Mouse (Mus musculus): ENCODE results near the gene Stard13. TPM values are rescaled to one million over a fixed set of nuclear protein-coding genes. Genes with fewer than 3 reads are reported as not detected.
A peak's percentile ranks its signal among the peaks of the same experiment; 100 is the strongest.

The Stard13 gene
- polyA plus RNA-seq, 1 experiment from 2014 or later, result 9.0 TPM

- ATAC-seq (ENCODE audit: insufficient number of reproducible peaks, low FRiP score, low TSS enrichment, low read depth), result no peak
- Histone ChIP-seq H3K27ac (replicated peaks) (no peak overlapping the region), H3K9me3 (replicated peaks) (no peaks in the 10 kb centered on the region), H3K36me3 (no peaks in the 10 kb centered on the region), H3K27me3 (no peaks in the 10 kb centered on the region), H3K4me1 (peaks cover 12% of the 10 kb centered on the region), H3K4me2 (replicated peaks) (no peak overlapping the region), H3K9ac (no peak overlapping the region), H3K4me3 (replicated peaks) (no peak overlapping the region)
- 52% methylated on average over 9 of the region's 9 CpGs for WGBS
Measured at GRCm38 (mm10) chr5:151112743-151113142, 120.9 kb downstream of the Stard13 start.

GRCm38 (mm10) chr5:151111080-151111871, 122.4 kb downstream of the Stard13 start:
- Histone ChIP-seq H3K36me3 (no peaks in the 10 kb centered on the region), H3K27ac (replicated peaks) (no peak overlapping the region), H3K4me3 (replicated peaks) (no peak overlapping the region), H3K9me3 (replicated peaks) (no peaks in the 10 kb centered on the region), H3K4me1 (peaks cover 12% of the 10 kb centered on the region), H3K27me3 (no peaks in the 10 kb centered on the region), H3K9ac (no peak overlapping the region), H3K4me2 (replicated peaks) (no peak overlapping the region)
- WGBS, result 79% methylated on average over 7 of the region's 7 CpGs
- no peak for ATAC-seq (ENCODE audit: insufficient number of reproducible peaks, low FRiP score, low TSS enrichment, low read depth)

DNA sequence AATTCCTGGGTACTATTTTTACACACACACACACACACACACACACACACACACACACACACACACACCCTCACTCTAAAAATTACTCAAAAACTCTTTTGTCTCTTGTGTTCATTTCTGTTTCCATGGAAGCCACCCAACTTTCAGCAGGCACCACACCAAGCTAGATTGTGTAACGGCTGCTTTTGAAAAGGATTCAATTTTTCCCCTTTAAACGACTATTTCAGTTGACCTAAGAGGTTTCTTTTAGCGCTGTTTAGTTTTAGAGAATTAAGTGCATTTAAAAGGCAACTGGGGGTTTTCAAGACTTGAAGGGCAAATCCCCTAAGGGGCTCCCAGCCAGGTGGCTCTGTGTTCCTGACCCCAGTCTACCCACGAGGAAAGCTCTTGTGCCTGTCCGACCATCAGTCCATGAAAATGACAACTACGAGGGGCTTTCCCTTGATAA, 123.2 kb downstream of the Stard13 start:
- no peaks in the 10 kb centered on the region for H3K27me3 ChIP-seq
- no peak for ATAC-seq (ENCODE audit: insufficient number of reproducible peaks, low FRiP score, low TSS enrichment, low read depth)
- H3K36me3 ChIP-seq, result no peaks in the 10 kb centered on the region
- H3K27ac ChIP-seq (replicated peaks), result peak overlapping the region; percentile 39; the same call in 1 of the 2 replicates
- WGBS, result 23% methylated on average over 6 of the region's 6 CpGs
- peaks cover 12% of the 10 kb centered on the region for H3K4me1 ChIP-seq
- H3K9ac ChIP-seq, result no peak overlapping the region
- no peaks in the 10 kb centered on the region for H3K9me3 ChIP-seq (replicated peaks)
- H3K4me2 ChIP-seq (replicated peaks), result no peak overlapping the region
- no peak overlapping the region for H3K4me3 ChIP-seq (replicated peaks)

DNA sequence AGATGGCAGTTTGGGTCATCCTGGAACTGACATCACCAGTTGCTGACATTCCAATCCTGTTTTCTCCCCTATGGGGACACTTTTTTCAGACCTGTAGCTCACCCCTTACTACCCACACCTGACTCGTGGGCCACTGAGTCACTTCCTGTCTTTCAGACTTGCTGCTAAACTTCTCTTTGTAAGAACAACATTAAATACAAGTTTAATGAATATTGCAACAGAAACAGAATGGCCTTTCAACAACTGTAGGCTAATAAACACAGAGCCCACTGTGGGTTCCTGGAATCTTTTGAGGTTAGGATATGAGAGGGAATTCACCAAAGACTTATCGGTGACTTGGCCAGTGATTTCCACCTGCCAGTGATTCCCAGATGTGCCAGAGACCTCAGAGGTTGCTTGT, 123.8 kb downstream of the Stard13 start:
- Histone ChIP-seq H3K4me3 (replicated peaks) (no peak overlapping the region), H3K4me1 (peaks cover 12% of the 10 kb centered on the region), H3K27me3 (no peaks in the 10 kb centered on the region), H3K36me3 (no peaks in the 10 kb centered on the region), H3K27ac (replicated peaks) (0 out of 2 replicates have a peak overlapping the region, but pooled peaks have one; percentile 25), H3K4me2 (replicated peaks) (no peak overlapping the region), H3K9me3 (replicated peaks) (no peaks in the 10 kb centered on the region), H3K9ac (no peak overlapping the region)
- 50% methylated on average over 2 of the region's 2 CpGs for WGBS
- no peak for ATAC-seq (ENCODE audit: insufficient number of reproducible peaks, low FRiP score, low TSS enrichment, low read depth)

DNA sequence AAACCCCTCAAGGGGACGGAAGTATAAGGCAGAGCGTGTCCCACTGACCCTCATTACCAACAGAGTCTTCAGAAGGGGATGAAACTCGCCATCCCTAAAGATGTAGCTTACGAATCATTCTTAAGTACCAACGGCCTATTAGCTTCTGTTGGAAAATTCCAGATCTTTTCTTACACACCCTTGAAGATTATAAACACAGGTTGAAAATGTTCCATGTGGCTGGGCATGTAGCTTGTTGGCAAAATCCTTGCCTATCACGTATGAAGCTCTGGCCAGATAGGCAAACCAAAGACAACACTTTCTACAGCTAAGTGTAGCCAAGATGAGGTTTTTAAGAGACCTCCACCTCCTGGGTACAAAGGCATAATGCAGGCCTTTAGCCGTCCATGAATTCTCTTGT, 124.7 kb downstream of the Stard13 start:
- 76% methylated on average over 7 of the region's 7 CpGs for WGBS
- 0 out of 2 replicates have a peak overlapping the region, but pooled peaks have one; percentile 2 for H3K27ac ChIP-seq (replicated peaks)
- H3K4me3 ChIP-seq (replicated peaks), result no peak overlapping the region
- H3K27me3 ChIP-seq, result no peaks in the 10 kb centered on the region
- H3K36me3 ChIP-seq, result no peaks in the 10 kb centered on the region
- no peaks in the 10 kb centered on the region for H3K9me3 ChIP-seq (replicated peaks)
- H3K9ac ChIP-seq, result no peak overlapping the region
- H3K4me2 ChIP-seq (replicated peaks), result no peak overlapping the region
- H3K4me1 ChIP-seq, result peaks cover 12% of the 10 kb centered on the region
- ATAC-seq (ENCODE audit: insufficient number of reproducible peaks, low FRiP score, low TSS enrichment, low read depth), result no peak

GRCm38 (mm10) chr5:151108291-151108897, 125.2 kb downstream of the Stard13 start:
- Histone ChIP-seq H3K27me3 (no peaks in the 10 kb centered on the region), H3K9me3 (replicated peaks) (no peaks in the 10 kb centered on the region), H3K27ac (replicated peaks) (0 out of 2 replicates have a peak overlapping the region, but pooled peaks have one; percentile 2), H3K9ac (no peak overlapping the region), H3K4me2 (replicated peaks) (peak overlapping the region; percentile 17; the same call in 1 of the 2 replicates), H3K36me3 (no peaks in the 10 kb centered on the region), H3K4me1 (peaks cover 12% of the 10 kb centered on the region), H3K4me3 (replicated peaks) (no peak overlapping the region)
- WGBS, result 55% methylated on average over 19 of the region's 19 CpGs
- no peak; the same call in 1 of the 2 replicates for ATAC-seq (ENCODE audit: insufficient number of reproducible peaks, low FRiP score, low TSS enrichment, low read depth)

GRCm38 (mm10) chr5:151106841-151107240, 126.8 kb downstream of the Stard13 start:
- Histone ChIP-seq H3K4me1 (peaks cover 4% of the 10 kb centered on the region; the same call in 1 of the 2 replicates), H3K4me3 (replicated peaks) (no peak overlapping the region), H3K4me2 (replicated peaks) (no peak overlapping the region), H3K27ac (replicated peaks) (no peak overlapping the region), H3K27me3 (no peaks in the 10 kb centered on the region), H3K9ac (no peak overlapping the region), H3K9me3 (replicated peaks) (no peaks in the 10 kb centered on the region), H3K36me3 (no peaks in the 10 kb centered on the region)
- 89% methylated on average over 3 of the region's 3 CpGs for WGBS
- ATAC-seq (ENCODE audit: insufficient number of reproducible peaks, low FRiP score, low TSS enrichment, low read depth), result no peak

- H3K4me2 ChIP-seq (replicated peaks), result no peak overlapping the region
- no peak overlapping the region for H3K27ac ChIP-seq (replicated peaks)
Measured at GRCm38 (mm10) chr5:151105054-151105971, 128.3 kb downstream of the Stard13 start.

GRCm38 (mm10) chr5:151104354-151105053, 129.1 kb downstream of the Stard13 start:
- no peaks in the 10 kb centered on the region for H3K27me3 ChIP-seq
- no peaks in the 10 kb centered on the region for H3K9me3 ChIP-seq (replicated peaks)
- no peaks in the 10 kb centered on the region for H3K36me3 ChIP-seq
- no peak overlapping the region for H3K4me2 ChIP-seq (replicated peaks)
- H3K27ac ChIP-seq (replicated peaks), result no peak overlapping the region
- WGBS, result 59% methylated on average over 9 of the region's 9 CpGs
- ATAC-seq (ENCODE audit: insufficient number of reproducible peaks, low FRiP score, low TSS enrichment, low read depth), result no peak
- peaks cover 4% of the 10 kb centered on the region; the same call in 1 of the 2 replicates for H3K4me1 ChIP-seq
- no peak overlapping the region for H3K4me3 ChIP-seq (replicated peaks)
- H3K9ac ChIP-seq, result no peak overlapping the region

More at GRCm38 (mm10) chr5:151105054-151105971, 128.3 kb downstream of the Stard13 start:
- H3K9me3 ChIP-seq (replicated peaks), result no peaks in the 10 kb centered on the region
- no peak for ATAC-seq (ENCODE audit: insufficient number of reproducible peaks, low FRiP score, low TSS enrichment, low read depth)
- no peak overlapping the region for H3K4me3 ChIP-seq (replicated peaks)
- H3K27me3 ChIP-seq, result no peaks in the 10 kb centered on the region
- H3K4me1 ChIP-seq, result peaks cover 4% of the 10 kb centered on the region; the same call in 1 of the 2 replicates
- 78% methylated on average over 10 of the region's 10 CpGs for WGBS
- H3K9ac ChIP-seq, result no peak overlapping the region
- no peaks in the 10 kb centered on the region for H3K36me3 ChIP-seq

- no peak for ATAC-seq (ENCODE audit: insufficient number of reproducible peaks, low FRiP score, low TSS enrichment, low read depth)
- no peak overlapping the region for H3K4me2 ChIP-seq (replicated peaks)
Measured at GRCm38 (mm10) chr5:151103284-151103683, 130.4 kb downstream of the Stard13 start.

More at GRCm38 (mm10) chr5:151103284-151103683, 130.4 kb downstream of the Stard13 start:
- Histone ChIP-seq H3K9me3 (replicated peaks) (no peaks in the 10 kb centered on the region), H3K27ac (replicated peaks) (no peak overlapping the region), H3K36me3 (no peaks in the 10 kb centered on the region), H3K4me3 (replicated peaks) (no peak overlapping the region), H3K9ac (no peak overlapping the region), H3K4me1 (peaks cover 2% of the 10 kb centered on the region; the same call in 1 of the 2 replicates), H3K27me3 (no peaks in the 10 kb centered on the region)
- WGBS, result 53% methylated on average over 4 of the region's 4 CpGs

Data from embryonic facial prominence, embryonic 15.5 days (tissue).